Mouse (Mus musculus): ENCODE data around the gene Misp.

Misp gene

GRCm38 (mm10) chr10:79789581-79789980 lies 31.2 kb upstream of the Misp start:
- ChIA-PET POLR2A (interaction anchor here in 3 of 4 experiments (0.8 to 2.0 kb wide), 8 partner anchors 9 to 119 kb away, joined by 3 to 5 read pairs (median 4); partner anchors contain the start of genes Med16 (in 1 of the 3), Polrmt (in 1 of the 3) and Ptbp1 (in 1 of the 3)), CTCF (interaction anchor here (0.5 to 8.2 kb wide), 21 partner anchors 8 to 584 kb away, joined by 3 to 75 read pairs (median 5); partner anchors contain the start of gene Rnf126 (in 1 of the 4))

- ChIA-PET POLR2A (interaction anchor here in 1 of 4 experiments (2.0 kb wide), 1 partner anchor 11 kb away, joined by 5 read pairs; no protein-coding TSS in a partner anchor), CTCF (interaction anchor here in 3 of 4 experiments (0.6 to 8.2 kb wide), 6 partner anchors 10 to 157 kb away, joined by 3 to 75 read pairs (median 6); partner anchors contain the start of gene Polrmt (in 1 of the 3))
Measured at GRCm38 (mm10) chr10:79790861-79791260, 29.9 kb upstream of the Misp start, which contains the start of gene Prss57. Gene Prss57 (minus strand): TSS chr10:79790961.

DNA sequence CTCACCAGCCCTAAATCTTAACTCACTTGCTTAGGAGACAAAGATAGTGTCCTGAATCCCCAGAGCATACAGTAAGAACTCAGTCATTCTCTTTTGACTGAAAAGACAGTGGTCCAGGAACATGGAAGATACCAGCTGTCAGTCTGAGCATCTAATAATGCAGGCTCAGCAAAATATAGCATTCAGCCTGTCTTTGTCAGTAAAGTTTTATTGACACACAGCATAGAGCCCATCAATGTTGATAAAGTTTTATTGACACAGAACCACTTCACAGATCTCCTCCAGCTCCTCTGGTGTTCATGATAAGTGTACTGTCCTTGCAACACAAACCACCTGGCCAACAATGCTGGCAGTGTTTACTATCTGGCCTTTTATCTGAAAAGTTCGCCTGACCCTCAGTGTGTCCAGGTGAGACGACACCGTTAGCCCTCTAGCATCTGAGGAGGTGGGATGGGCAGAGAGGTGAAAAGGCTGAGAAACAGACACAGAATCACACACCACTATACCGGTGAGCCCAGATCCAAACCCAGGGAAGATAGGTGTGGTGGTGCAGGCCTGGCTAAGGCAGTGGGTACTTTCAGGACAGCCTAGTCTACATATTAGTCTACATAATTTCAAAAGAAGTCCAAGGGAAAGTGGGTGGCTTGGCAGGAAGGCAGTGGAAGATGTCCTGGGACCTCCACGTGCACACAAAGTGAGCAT lies 28.3 kb upstream of the Misp start:
- ChIA-PET POLR2A (interaction anchor here in 2 of 4 experiments (0.9 to 3.3 kb wide), 7 partner anchors 10 to 121 kb away, joined by 4 to 17 read pairs (median 6); no protein-coding TSS in a partner anchor), CTCF (interaction anchor here (0.6 to 8.2 kb wide), 29 partner anchors 7 to 1076 kb away, joined by 3 to 75 read pairs (median 5); partner anchors contain the start of gene Fgf22 (in 1 of the 4))

GRCm38 (mm10) chr10:79793051-79793737 lies 27.6 kb upstream of the Misp start, which contains the start of gene Palm:
Gene Palm (plus strand): TSS chr10:79793572.
- ChIA-PET CTCF (interaction anchor here (0.5 to 8.2 kb wide), 36 partner anchors 8 to 372 kb away, joined by 3 to 75 read pairs (median 5); no protein-coding TSS in a partner anchor), POLR2A (interaction anchor here in 3 of 4 experiments (0.5 to 3.3 kb wide), 21 partner anchors 8 to 156 kb away, joined by 3 to 17 read pairs (median 4); partner anchors contain the start of genes Bsg (in 1 of the 3), Med16 (in 1 of the 3), Ptbp1 (in 1 of the 3) and Rnf126 (in 1 of the 3))

DNA sequence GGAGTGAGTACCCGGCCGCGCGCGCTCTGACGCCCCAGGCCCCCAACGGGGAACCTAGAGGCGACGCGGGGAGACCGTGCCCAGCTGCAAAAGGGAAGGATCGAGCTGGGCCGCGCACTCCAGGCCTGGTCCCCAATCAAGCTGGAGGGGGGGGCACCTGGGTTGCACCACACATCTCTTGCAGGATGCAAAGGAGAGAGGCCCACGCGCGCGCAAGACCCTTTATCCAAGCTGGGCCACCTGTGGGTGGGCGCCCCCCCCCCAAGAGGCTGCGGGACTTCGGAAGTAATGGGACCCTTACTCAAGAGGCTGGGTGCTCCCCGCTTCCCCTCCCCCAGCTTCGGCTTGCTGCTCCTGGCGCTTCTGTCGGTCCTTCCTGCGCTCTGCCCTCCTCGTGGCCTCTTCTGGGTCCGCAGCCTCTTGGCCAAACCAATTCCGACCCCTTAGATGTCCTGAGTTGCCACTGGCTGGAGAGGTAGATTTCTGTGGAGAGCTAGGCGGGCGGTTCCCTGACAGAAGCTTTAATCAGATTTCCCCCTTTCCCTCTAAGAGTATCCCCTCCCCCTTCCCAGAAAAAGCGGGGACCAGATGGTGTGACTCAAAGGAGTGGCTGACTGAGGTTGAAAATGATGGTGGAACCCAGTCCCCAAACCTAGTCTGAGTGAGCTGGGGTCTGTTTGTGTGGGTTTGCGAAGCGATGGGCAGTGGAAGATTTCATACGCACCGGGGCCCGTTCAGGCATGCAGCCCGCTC lies 26.9 kb upstream of the Misp start:
- POLR2A ChIA-PET, result interaction anchor here in 3 of 4 experiments (0.5 to 3.3 kb wide), 26 partner anchors 9 to 366 kb away, joined by 3 to 17 read pairs (median 4); partner anchors contain the start of genes Ptbp1 (in 2 of the 3), Bsg (in 1 of the 3), Med16 (in 1 of the 3) and Rnf126 (in 1 of the 3)
- CTCF ChIA-PET, result interaction anchor here (0.5 to 8.2 kb wide), 38 partner anchors 8 to 203 kb away, joined by 3 to 75 read pairs (median 5); partner anchors contain the start of gene Misp (in 1 of the 4)

DNA sequence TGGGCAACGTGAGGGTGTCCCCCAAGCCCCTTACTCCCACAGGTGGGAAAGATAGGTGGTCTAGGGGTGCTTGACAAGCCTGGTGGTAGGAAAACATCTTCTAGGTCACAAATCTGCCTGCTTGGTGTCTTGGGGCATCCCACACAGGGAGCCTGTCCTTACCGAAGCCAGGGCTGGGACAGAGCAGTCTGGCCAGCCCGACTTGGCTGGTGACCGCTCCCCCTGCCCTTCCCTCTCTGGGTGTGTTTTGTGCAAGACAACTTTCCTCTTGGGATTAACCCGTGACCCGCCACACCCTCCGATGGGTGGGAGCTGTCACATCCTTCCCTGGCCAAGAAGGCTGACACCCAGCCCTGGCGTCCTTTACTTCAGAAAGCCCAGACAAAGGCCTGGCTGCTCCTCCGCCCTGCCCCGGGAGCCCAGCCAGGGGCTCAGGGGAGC lies 26.3 kb upstream of the Misp start:
- CTCF ChIA-PET, result interaction anchor here (0.6 to 8.2 kb wide), 24 partner anchors 8 to 133 kb away, joined by 3 to 75 read pairs (median 7); partner anchors contain the start of gene Misp (in 1 of the 4)
- POLR2A ChIA-PET, result interaction anchor here in 3 of 4 experiments (0.8 to 3.3 kb wide), 20 partner anchors 8 to 365 kb away, joined by 3 to 17 read pairs (median 4); partner anchors contain the start of genes Bsg (in 1 of the 3), Polrmt (in 1 of the 3), Ptbp1 (in 1 of the 3) and Rnf126 (in 1 of the 3)

DNA sequence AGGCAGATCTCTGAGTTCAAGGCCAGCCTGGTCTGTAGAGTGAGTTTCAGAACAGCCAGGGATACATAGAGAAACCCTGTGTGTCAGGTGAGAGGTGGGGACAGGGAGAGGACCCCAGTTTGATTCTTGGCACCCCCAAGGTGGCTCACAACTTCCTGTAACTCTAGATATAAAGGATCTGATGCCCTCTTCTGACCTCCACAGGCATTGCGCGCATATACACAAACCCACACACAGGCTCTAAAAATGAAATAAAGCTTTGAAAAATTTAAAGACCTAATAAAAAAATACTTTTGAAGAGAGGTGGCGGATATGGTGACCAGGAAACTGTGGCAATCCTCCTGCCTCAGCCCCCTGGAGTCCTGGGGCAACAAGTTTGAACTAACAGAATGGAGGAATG lies 24.9 kb upstream of the Misp start:
- POLR2A ChIA-PET, result interaction anchor here in 2 of 4 experiments (0.6 to 3.3 kb wide), 20 partner anchors 10 to 669 kb away, joined by 3 to 13 read pairs (median 4); partner anchors contain the start of genes Ptbp1 (in 2 of the 2) and Polrmt (in 1 of the 2)
- CTCF ChIA-PET, result interaction anchor here in 3 of 4 experiments (0.6 to 8.2 kb wide), 12 partner anchors 10 to 100 kb away, joined by 3 to 75 read pairs (median 4); no protein-coding TSS in a partner anchor

GRCm38 (mm10) chr10:79797326-79797725 lies 23.5 kb upstream of the Misp start:
- CTCF ChIA-PET, result interaction anchor here in 2 of 4 experiments (0.6 to 4.8 kb wide), 3 partner anchors 14 to 190 kb away, joined by 3 to 37 read pairs (median 3); no protein-coding TSS in a partner anchor
- POLR2A ChIA-PET, result interaction anchor here in 2 of 4 experiments (0.6 to 2.0 kb wide), 3 partner anchors 15 to 251 kb away, joined by 3 to 10 read pairs (median 7); no protein-coding TSS in a partner anchor

DNA sequence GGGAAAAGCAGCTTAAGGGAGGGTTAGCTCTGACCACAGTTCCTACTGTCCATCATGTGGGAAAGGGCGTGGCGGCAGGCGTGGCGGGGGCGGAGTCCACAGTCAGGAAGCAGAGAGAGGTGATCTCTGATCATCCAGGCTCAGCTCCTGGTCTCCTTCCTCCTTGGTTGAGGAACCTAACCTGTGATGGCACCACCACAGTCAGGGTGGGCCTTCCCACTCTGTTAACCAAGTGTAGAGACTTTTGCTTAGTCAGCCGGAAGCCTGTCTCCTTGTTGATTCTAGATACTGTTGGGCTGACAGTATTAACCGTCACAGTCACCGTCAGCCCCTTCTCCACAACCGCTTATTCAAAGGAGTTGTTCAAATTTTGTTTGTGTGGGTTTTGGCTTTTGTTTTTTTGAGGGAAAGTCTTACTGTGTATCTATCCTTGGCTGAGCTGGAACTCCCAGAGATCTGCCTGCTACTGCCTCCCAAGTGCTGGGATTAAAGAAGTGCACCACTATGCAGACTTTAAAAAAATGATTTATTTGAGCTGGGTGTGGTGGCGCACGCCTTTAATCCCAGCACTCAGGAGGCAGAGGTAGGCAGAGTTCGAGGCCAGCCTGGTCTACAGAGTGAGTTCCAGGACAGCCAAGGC lies 22.4 kb upstream of the Misp start:
- POLR2A ChIA-PET, result interaction anchor here in 2 of 4 experiments (0.6 to 1.3 kb wide), 4 partner anchors 22 to 111 kb away, joined by 3 to 4 read pairs (median 3); partner anchors contain the start of gene Med16 (in 1 of the 2)
- CTCF ChIA-PET, result interaction anchor here in 2 of 4 experiments (1.0 to 1.5 kb wide), 3 partner anchors 9 to 19 kb away, joined by 3 to 6 read pairs (median 3); no protein-coding TSS in a partner anchor

DNA sequence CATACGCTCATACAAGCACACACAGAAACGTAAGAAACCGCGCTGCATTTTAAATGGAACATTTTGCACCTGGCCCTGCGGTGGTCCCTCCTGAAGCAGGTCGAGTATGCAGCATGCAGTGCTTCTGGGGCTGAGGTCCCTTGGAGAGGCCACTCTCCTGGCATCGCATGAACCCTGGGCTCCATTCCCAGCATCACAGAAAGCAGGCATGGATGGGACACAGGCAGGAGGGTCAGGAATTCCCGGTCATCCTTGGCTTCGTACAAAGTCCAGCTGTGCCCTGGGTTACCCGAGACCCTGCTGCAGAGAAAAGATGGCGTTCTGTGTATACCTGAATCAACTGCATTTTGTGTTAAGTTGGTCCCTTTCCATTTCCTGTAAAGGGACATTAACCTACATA lies 20.3 kb upstream of the Misp start:
- CTCF ChIA-PET, result interaction anchor here in 3 of 4 experiments (0.6 to 2.2 kb wide), 6 partner anchors 11 to 1771 kb away, joined by 3 to 11 read pairs (median 5); no protein-coding TSS in a partner anchor
- POLR2A ChIA-PET, result interaction anchor here in 2 of 4 experiments (1.0 to 1.3 kb wide), 4 partner anchors 19 to 110 kb away, joined by 3 to 4 read pairs (median 4); partner anchors contain the start of genes Gm26602 (in 1 of the 2) and Med16 (in 1 of the 2)

- ChIA-PET CTCF (interaction anchor here in 3 of 4 experiments (0.5 to 3.5 kb wide), 14 partner anchors 8 to 112 kb away, joined by 3 to 20 read pairs (median 6); partner anchors contain the start of gene Palm (in 3 of the 3)), POLR2A (interaction anchor here in 3 of 4 experiments (0.6 to 2.9 kb wide), 15 partner anchors 8 to 169 kb away, joined by 3 to 12 read pairs (median 5); partner anchors contain the start of genes Palm (in 2 of the 3), Ptbp1 (in 2 of the 3) and Grin3b (in 1 of the 3))
Measured at GRCm38 (mm10) chr10:79801837-79802236, 19.0 kb upstream of the Misp start.

DNA sequence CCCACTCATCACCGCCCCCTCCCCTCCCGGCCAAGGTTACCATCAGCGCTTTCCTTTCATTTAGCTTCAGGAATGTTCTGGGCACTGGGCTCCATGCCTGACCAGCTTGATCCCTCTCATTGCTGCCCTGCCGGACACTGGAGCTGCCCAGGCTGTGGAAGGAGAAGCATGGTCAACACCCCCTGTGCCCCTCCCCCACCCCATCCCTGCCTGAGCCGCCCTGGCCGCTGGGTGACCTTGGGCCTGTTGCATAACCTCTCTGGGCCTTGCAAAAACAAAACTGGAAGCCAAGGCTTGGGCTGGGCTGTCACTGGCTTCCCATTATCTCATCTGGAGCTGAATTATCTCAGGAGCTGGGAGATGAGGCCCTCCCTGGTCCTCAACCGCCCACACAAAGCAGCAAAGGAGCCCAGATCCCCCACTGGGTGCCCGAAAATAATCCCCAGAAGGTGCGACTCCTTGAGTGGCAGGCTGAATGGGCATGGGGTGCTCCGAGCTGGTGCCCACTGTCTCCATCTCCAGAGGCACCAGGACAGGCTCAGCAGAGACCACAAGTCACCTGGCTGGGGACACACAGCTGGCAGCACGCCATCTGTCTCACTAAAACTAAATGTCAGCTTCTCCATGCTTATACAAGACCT lies 18.3 kb upstream of the Misp start:
- ChIA-PET CTCF (interaction anchor here in 3 of 4 experiments (0.5 to 3.5 kb wide), 14 partner anchors 9 to 111 kb away, joined by 3 to 20 read pairs (median 4); partner anchors contain the start of gene Palm (in 3 of the 3)), POLR2A (interaction anchor here in 3 of 4 experiments (0.6 to 2.9 kb wide), 22 partner anchors 9 to 202 kb away, joined by 3 to 12 read pairs (median 4); partner anchors contain the start of genes Palm (in 2 of the 3), Ptbp1 (in 2 of the 3), Bsg (in 1 of the 3) and Grin3b (in 1 of the 3))

DNA sequence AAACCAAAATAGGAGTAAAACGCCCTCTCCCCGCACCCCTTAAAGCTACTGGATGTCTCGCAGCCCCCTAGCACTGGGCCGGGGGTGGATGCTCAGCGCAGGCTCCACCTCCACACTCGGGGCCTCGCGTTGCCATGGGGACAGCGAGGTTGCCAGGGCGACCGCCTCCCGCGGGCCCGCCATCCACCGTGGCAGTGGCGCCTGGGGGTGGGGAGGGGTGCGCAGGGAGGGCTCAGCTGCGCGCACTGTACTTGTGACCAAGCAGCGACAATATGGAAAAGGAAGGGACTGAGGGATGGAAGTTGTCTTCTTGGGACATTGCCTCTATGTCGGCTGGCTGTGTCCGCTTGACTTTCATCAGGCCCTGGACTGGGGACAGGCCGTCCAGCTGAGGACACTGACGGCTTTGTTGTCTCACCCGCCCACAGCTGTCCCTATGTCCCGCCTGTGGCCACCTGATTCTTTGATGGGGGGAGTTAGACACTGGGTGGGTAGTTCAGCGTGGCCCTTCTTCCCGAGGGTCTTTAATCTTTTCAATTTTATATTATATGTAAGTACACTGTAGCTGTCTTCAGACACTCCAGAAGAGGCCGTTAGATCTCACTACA lies 17.0 kb upstream of the Misp start:
- ChIA-PET CTCF (interaction anchor here in 3 of 4 experiments (1.1 to 3.5 kb wide), 4 partner anchors 8 to 19 kb away, joined by 4 to 20 read pairs (median 4); partner anchors contain the start of gene Palm (in 2 of the 3)), POLR2A (interaction anchor here in 3 of 4 experiments (0.6 to 2.9 kb wide), 10 partner anchors 24 to 200 kb away, joined by 3 to 12 read pairs (median 3); partner anchors contain the start of genes Med16 (in 1 of the 3) and Ptbp1 (in 1 of the 3))

DNA sequence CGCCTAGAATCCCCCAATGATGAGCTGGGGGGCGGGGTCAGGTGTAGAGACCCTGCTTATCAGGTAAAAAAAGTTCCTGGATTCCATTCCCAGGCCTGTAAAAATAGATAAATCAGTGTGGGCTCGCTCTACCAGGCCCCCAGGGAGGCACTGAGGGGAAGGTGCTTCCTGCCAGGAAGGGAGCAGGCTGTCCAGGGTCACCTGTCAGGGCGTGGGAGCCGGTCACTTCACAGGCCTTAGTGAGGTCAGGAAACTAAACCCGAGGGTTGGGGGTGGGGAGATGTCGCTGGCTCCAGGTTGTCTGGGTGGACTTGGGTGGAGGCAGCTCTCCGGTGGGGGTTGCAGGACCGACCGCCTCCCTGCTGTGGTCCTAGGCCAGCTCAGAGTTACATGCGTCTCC lies 15.2 kb upstream of the Misp start:
- ChIA-PET POLR2A (interaction anchor here in 2 of 4 experiments (0.5 to 2.0 kb wide), 9 partner anchors 9 to 156 kb away, joined by 3 to 8 read pairs (median 3); partner anchors contain the start of genes Palm (in 1 of the 2) and Ptbp1 (in 1 of the 2)), CTCF (interaction anchor here in 2 of 4 experiments (1.4 to 2.1 kb wide), 2 partner anchors 25 kb away, joined by 4 to 5 read pairs; no protein-coding TSS in a partner anchor)
